Mouse (Mus musculus) liver, adult (tissue): ENCODE measurements around the gene Unc5cl.

Experiments
- GATA4 ChIP-seq: IDR thresholded peaks from 2 replicates; pipeline ENCODE4 v1.6.1; 2014; ENCODE audit warnings: mild to moderate bottlenecking, low read length; ENCODE audit not compliant: insufficient replicate concordance

Gene Unc5cl

GRCm38 (mm10) chr17:48447675-48448074 lies 7.0 kb upstream of the Unc5cl start:
- no peak for TF ChIP-seq GATA4

GRCm38 (mm10) chr17:48450666-48451352 lies 3.9 kb upstream of the Unc5cl start:
- TF ChIP-seq GATA4, result no peak

- TF ChIP-seq GATA4, result no peak
Measured at GRCm38 (mm10) chr17:48451353-48451675, 3.4 kb upstream of the Unc5cl start, which contains the start of gene Tspo2. Gene Tspo2, minus strand, starts transcription at chr17:48451522.

- no peak for TF ChIP-seq GATA4
Measured at GRCm38 (mm10) chr17:48451753-48452444, 2.8 kb upstream of the Unc5cl start.

GRCm38 (mm10) chr17:48453489-48453888 lies 1.2 kb upstream of the Unc5cl start:
- no peak for TF ChIP-seq GATA4

GRCm38 (mm10) chr17:48454190-48454589 lies 511 bp upstream of the Unc5cl start:
- TF ChIP-seq GATA4, result no peak

- TF ChIP-seq GATA4, result no peak
Measured at GRCm38 (mm10) chr17:48455955-48456354, 1.3 kb downstream of the Unc5cl start.

GRCm38 (mm10) chr17:48457971-48458653 lies 3.4 kb downstream of the Unc5cl start:
- no peak for TF ChIP-seq GATA4

- TF ChIP-seq GATA4, result no peak
Measured at GRCm38 (mm10) chr17:48462096-48462495, 7.4 kb downstream of the Unc5cl start.

- TF ChIP-seq GATA4, result no peak
Measured at GRCm38 (mm10) chr17:48463391-48463790, 8.7 kb downstream of the Unc5cl start.

- TF ChIP-seq GATA4, result no peak
Measured at GRCm38 (mm10) chr17:48466769-48467394, 12.2 kb downstream of the Unc5cl start.

- no peak for TF ChIP-seq GATA4
Measured at GRCm38 (mm10) chr17:48467395-48468231, 12.9 kb downstream of the Unc5cl start.

- no peak for TF ChIP-seq GATA4
Measured at GRCm38 (mm10) chr17:48475444-48475843, 20.7 kb downstream of the Unc5cl start.

- TF ChIP-seq GATA4, result no peak
Measured at GRCm38 (mm10) chr17:48479952-48480351, 25.3 kb downstream of the Unc5cl start.

GRCm38 (mm10) chr17:48483764-48484163 lies 29.1 kb downstream of the Unc5cl start:
- TF ChIP-seq GATA4, result no peak
